Comparison of ENCODE assay signal across 22 mouse cellular contexts in genomic region chr19:53679194-53679593, GRCm38 (mm10). TPM values are rescaled to one million over a fixed set of nuclear protein-coding genes. Genes with fewer than 3 reads are reported as not detected.
A peak's percentile ranks its signal among the peaks of the same experiment; 100 is the strongest.
DNase-seq lines count a peak whose midpoint lies in the region; ATAC-seq and TF ChIP-seq lines count a peak whose summit lies in the region.
"Had no signal": no experiment of that assay in that cellular context is flagged by ENCODE, and none has a peak within 500 bp of the region (broad histone marks: within the 10 kb centered on the region; RNA-seq: fewer than 3 reads in every experiment).

No protein-coding gene starts in this region.

- no peak overlapping the region for H3ac ChIP-seq in myocyte (ENCODE audit: control insufficient read depth, insufficient read length)

- H3K27me3 ChIP-seq in heart, embryonic 10.5 days (ENCODE audit: insufficient read depth, poor library complexity, severe bottlenecking): peaks cover 34% of the 10 kb centered on the region
- H3K27me3 ChIP-seq in heart, embryonic 14.5 days (ENCODE audit: control insufficient read depth, insufficient read depth, low read length): 0 out of 2 replicates have a peak, but pooled peaks cover 4% of the 10 kb centered on the region
- H3K27me3 ChIP-seq in heart, embryonic 16.5 days (ENCODE audit: control insufficient read depth, insufficient read depth, low read length): peaks cover 8% of the 10 kb centered on the region
- H3K27me3 ChIP-seq in myocyte (ENCODE audit: control insufficient read depth, insufficient read depth, insufficient read length): no peaks in the 10 kb centered on the region
- peaks cover 51% of the 10 kb centered on the region for H3K27me3 ChIP-seq in hindbrain, embryonic 13.5 days

- no peak for ATAC-seq in heart, embryonic 14.5 days (ENCODE audit: insufficient number of reproducible peaks, insufficient read depth, low FRiP score, low read depth)
- ATAC-seq in heart, embryonic 16.5 days (replicated peaks; ENCODE audit: extremely low read depth, insufficient read depth, low FRiP score): no peak
- ATAC-seq in hindbrain, embryonic 13.5 days (ENCODE audit: low FRiP score): no peak
- ATAC-seq: forebrain, embryonic 15.5 days; intestine, embryonic 16.5 days had no signal

- H3K9me3 ChIP-seq in heart, embryonic 10.5 days: no peaks in the 10 kb centered on the region
- no peaks in the 10 kb centered on the region for H3K9me3 ChIP-seq in heart, embryonic 14.5 days (ENCODE audit: control insufficient read depth, low read length)
- no peaks in the 10 kb centered on the region for H3K9me3 ChIP-seq in heart, embryonic 16.5 days (replicated peaks; ENCODE audit: control insufficient read depth, low read length)
- no peaks in the 10 kb centered on the region for H3K9me3 ChIP-seq in hindbrain, embryonic 13.5 days
- H3K9me3 ChIP-seq: embryonic facial prominence, embryonic 15.5 days; forebrain, embryonic 10.5 days; forebrain, embryonic 15.5 days; hindbrain, embryonic 10.5 days; hindbrain, embryonic 15.5 days; kidney, embryonic 15.5 days had no signal

- H3K4me2 ChIP-seq in heart, embryonic 14.5 days (ENCODE audit: low read length): peak overlapping the region; percentile 86
- H3K4me2 ChIP-seq in heart, embryonic 16.5 days (ENCODE audit: low read depth, low read length): peak overlapping the region; percentile 66
- H3K4me2 ChIP-seq in myocyte (ENCODE audit: low read depth): peak overlapping the region; percentile 86
- H3K4me2 ChIP-seq in hindbrain, embryonic 13.5 days: no peak overlapping the region
- H3K4me2 ChIP-seq: embryonic facial prominence, embryonic 15.5 days; forebrain, embryonic 15.5 days; hindbrain, embryonic 15.5 days; kidney, embryonic 15.5 days had no signal

- WGBS in heart, embryonic 10.5 days: 78% methylated on average over 9 of the region's 9 CpGs
- 60% methylated on average over 9 of the region's 9 CpGs for WGBS in heart, embryonic 14.5 days
- WGBS in heart, embryonic 16.5 days: 60% methylated on average over 9 of the region's 9 CpGs
- 92% methylated on average over 9 of the region's 9 CpGs for WGBS in hindbrain, embryonic 13.5 days

- TF ChIP-seq POLR2A in myocyte (IDR thresholded peaks at IDR 0.05; ENCODE audit: insufficient read length, low read depth): no peak

- H3K4me3 ChIP-seq in heart, embryonic 10.5 days: peak overlapping the region; percentile 87
- peak overlapping the region; percentile 50 to 79 for H3K4me3 ChIP-seq in heart, embryonic 14.5 days (ENCODE audit: control insufficient read depth in 1 of 2, insufficient read depth in 1 of 2, low read depth in 1 of 2, low read length in 2 of 2)
- H3K4me3 ChIP-seq in heart, embryonic 16.5 days (ENCODE audit: low read length): peak overlapping the region; percentile 43
- peak overlapping the region; percentile 52 for H3K4me3 ChIP-seq in myocyte
- no peak overlapping the region for H3K4me3 ChIP-seq in hindbrain, embryonic 13.5 days
- H3K4me3 ChIP-seq: embryonic facial prominence, embryonic 15.5 days; erythroblast, embryonic 14.5 days; forebrain, embryonic 10.5 days; forebrain, embryonic 15.5 days; hindbrain, embryonic 10.5 days; hindbrain, embryonic 15.5 days; kidney, embryonic 15.5 days had no signal

- DNase-seq in heart, embryonic 10.5 days (ENCODE audit: low spot score): peak; percentile 53
- no peak for DNase-seq in heart, adult 8-10 months (ENCODE audit: low spot score)
- no peak for DNase-seq in kidney, postnatal 14 days
- DNase-seq: adrenal gland, adult 8-10 months; adrenal gland, postnatal 36 days; cerebellum, adult 2 months; cerebellum, postnatal 14 days; embryo, embryonic 11 days; gastrocnemius, postnatal 10 days; kidney, adult 2 months had no signal

- H3K27ac ChIP-seq in heart, embryonic 10.5 days: peak overlapping the region; percentile 97
- peak overlapping the region; percentile 59 to 85 for H3K27ac ChIP-seq in heart, embryonic 14.5 days (replicated peaks in 1 of 2; ENCODE audit: control insufficient read depth in 1 of 2, insufficient read depth in 1 of 2, low read depth in 2 of 2, low read length in 2 of 2)
- H3K27ac ChIP-seq in heart, embryonic 16.5 days (ENCODE audit: low read length): peak overlapping the region; percentile 49
- H3K27ac ChIP-seq in hindbrain, embryonic 13.5 days: no peak overlapping the region
- H3K27ac ChIP-seq: embryonic facial prominence, embryonic 15.5 days; forebrain, embryonic 10.5 days; forebrain, embryonic 15.5 days; hindbrain, embryonic 10.5 days; hindbrain, embryonic 15.5 days; kidney, embryonic 15.5 days had no signal

- H3K4me1 ChIP-seq in heart, embryonic 10.5 days: peaks cover 50% of the 10 kb centered on the region
- H3K4me1 ChIP-seq in heart, embryonic 14.5 days (ENCODE audit: control insufficient read depth in 2 of 2, insufficient read depth in 2 of 2, low read length in 2 of 2): peaks cover 12 to 29% of the 10 kb centered on the region in 2 experiments
- peaks cover 15% of the 10 kb centered on the region for H3K4me1 ChIP-seq in heart, embryonic 16.5 days (ENCODE audit: control insufficient read depth, insufficient read depth, low read length)
- H3K4me1 ChIP-seq in hindbrain, embryonic 13.5 days (replicated peaks): peaks cover 23% of the 10 kb centered on the region

- peaks cover 69% of the 10 kb centered on the region for H3K79me2 ChIP-seq in myocyte (ENCODE audit: control insufficient read depth, insufficient read depth)

- peak overlapping the region; percentile 90 for H3K9ac ChIP-seq in heart, embryonic 14.5 days (ENCODE audit: low read length)
- H3K9ac ChIP-seq in heart, embryonic 16.5 days (ENCODE audit: low read length): peak overlapping the region; percentile 72
- H3K9ac ChIP-seq in hindbrain, embryonic 13.5 days: no peak overlapping the region
- H3K9ac ChIP-seq: embryonic facial prominence, embryonic 15.5 days; forebrain, embryonic 15.5 days; hindbrain, embryonic 15.5 days; kidney, embryonic 15.5 days had no signal

- H3K36me3 ChIP-seq in heart, embryonic 10.5 days: no peaks in the 10 kb centered on the region
- H3K36me3 ChIP-seq in heart, embryonic 14.5 days (ENCODE audit: control insufficient read depth, insufficient read depth, low read length): no peaks in the 10 kb centered on the region
- no peaks in the 10 kb centered on the region for H3K36me3 ChIP-seq in heart, embryonic 16.5 days (ENCODE audit: control insufficient read depth, insufficient read depth)
- H3K36me3 ChIP-seq in myocyte (ENCODE audit: control insufficient read depth, insufficient read depth): no peaks in the 10 kb centered on the region
- no peaks in the 10 kb centered on the region for H3K36me3 ChIP-seq in hindbrain, embryonic 13.5 days
- H3K36me3 ChIP-seq: embryonic facial prominence, embryonic 15.5 days; forebrain, embryonic 10.5 days; forebrain, embryonic 15.5 days; hindbrain, embryonic 10.5 days; hindbrain, embryonic 15.5 days; kidney, embryonic 15.5 days had no signal

TF ChIP-seq in myocyte, 11 proteins besides CTCF, POLR2A, EP300 and RAD21:
- TF ChIP-seq SRF (IDR thresholded peaks at IDR 0.05; ENCODE audit: control insufficient read depth, insufficient read length, low read depth) (no peak), USF1 (IDR thresholded peaks at IDR 0.05; ENCODE audit: low read depth) (no peak), MAX (IDR thresholded peaks at IDR 0.05; ENCODE audit: low read depth) (no peak), MYOG (IDR thresholded peaks at IDR 0.05; ENCODE audit: control insufficient read depth in 1 of 3, insufficient read depth in 1 of 3, insufficient read length in 2 of 3, low read depth in 2 of 3) (no peak), MYOD1 (IDR thresholded peaks at IDR 0.05; ENCODE audit: control insufficient read depth in 1 of 3, insufficient read length in 2 of 3, low read depth in 2 of 3) (no peak), REST (IDR thresholded peaks at IDR 0.05; ENCODE audit: insufficient read depth, insufficient read length) (no peak), TCF12 (IDR thresholded peaks at IDR 0.05; ENCODE audit: insufficient read depth, poor library complexity, severe bottlenecking) (no peak), TCF3 (IDR thresholded peaks at IDR 0.05; ENCODE audit: insufficient read length, low read depth) (no peak)

RNA-seq across cellular contexts. Expression of gene Rbm20, which starts 2.1 kb away (rescaled TPM):
- polyA plus RNA-seq in heart, embryonic 10.5 days (2016; fragmentation: Nextera tagmentation; extraction: Ambion mirVana): 18.3 and 34.7 TPM in 2 replicates
- 100 to 1,000 TPM; 232 to 257 (median 245) TPM for total RNA-seq in heart, adult 8-10 months (2022)
- 52.0 and 55.2 TPM in 2 replicates for polyA plus RNA-seq in heart, embryonic 14.5 days (2014; fragmentation: Nextera tagmentation; extraction: Ambion mirVana)
- 48.1 and 50.7 TPM in 2 replicates for polyA plus RNA-seq in heart, embryonic 16.5 days (2015; fragmentation: Nextera tagmentation; extraction: Ambion mirVana)
- 35.4 TPM for polyA plus RNA-seq in myocyte (2012; fragmentation: generic; extraction: Trizol)
- 0.51 and 0.70 TPM in 2 replicates for polyA plus RNA-seq in hindbrain, embryonic 13.5 days (2015; fragmentation: Nextera tagmentation; extraction: Ambion mirVana)
- polyA plus RNA-seq: erythroblast, embryonic 14.5 days had no signal

Comparison
In these comparisons a context has a peak if more than half of its experiments do, and no peak if none do; other contexts are left out.
1. RNA of gene Rbm20, which starts 2.1 kb away (polyA plus RNA-seq): 52.0 to 55.2 TPM in heart, embryonic 14.5 days, 48.1 to 50.7 TPM in heart, embryonic 16.5 days, 35.4 TPM in myocyte (single experiment) and 18.3 to 34.7 TPM in heart, embryonic 10.5 days; 0.51 to 0.70 TPM in hindbrain, embryonic 13.5 days; every median in the first group is over 10 times any median in the second.